ENCODE assay signal across 12 mouse cellular contexts in the genomic region with DNA sequence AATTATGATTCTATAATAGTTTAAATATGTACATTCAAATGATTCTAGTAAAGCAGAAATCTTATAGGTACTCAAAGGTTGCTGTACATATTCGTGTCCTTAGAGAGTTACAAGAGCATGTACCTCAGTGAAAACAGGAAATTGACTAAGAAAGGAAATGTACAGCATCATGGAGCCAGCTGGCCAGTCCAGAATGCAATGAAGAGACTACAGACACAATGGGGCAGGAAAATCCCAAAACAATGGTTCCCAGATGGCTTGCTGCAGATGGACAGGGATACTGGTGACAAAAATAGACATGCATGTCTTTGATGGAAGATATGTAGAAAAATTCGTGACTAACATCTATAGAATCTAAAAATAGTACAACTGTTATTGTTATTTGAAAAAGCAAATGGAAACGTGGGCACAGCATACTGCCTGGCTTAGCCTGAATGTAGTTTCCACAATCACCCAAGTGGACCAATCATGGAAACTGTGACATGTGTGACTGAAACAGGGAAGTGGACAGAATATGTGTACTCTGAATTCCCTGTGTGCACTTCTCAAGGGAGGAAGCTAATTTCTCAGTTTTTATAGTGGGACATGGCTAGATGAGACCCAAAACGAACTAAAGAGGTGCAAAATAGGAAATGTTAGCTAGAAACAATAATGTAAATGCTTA. TPM values are rescaled to one million over a fixed set of nuclear protein-coding genes. Genes with fewer than 3 reads are reported as not detected.
DNase-seq lines count a peak whose midpoint lies in the region; ATAC-seq lines count a peak whose summit lies in the region.
"Had no signal": no experiment of that assay in that cellular context is flagged by ENCODE, and none has a peak within 500 bp of the region (broad histone marks: within the 10 kb centered on the region; RNA-seq: fewer than 3 reads in every experiment).

No protein-coding gene starts in this region.

- no peaks in the 10 kb centered on the region for H3K9me3 ChIP-seq in heart, embryonic 10.5 days
- no peaks in the 10 kb centered on the region for H3K9me3 ChIP-seq in heart, embryonic 13.5 days
- H3K9me3 ChIP-seq in hindbrain, embryonic 16.5 days (ENCODE audit: control insufficient read depth, low read length): no peaks in the 10 kb centered on the region
- H3K9me3 ChIP-seq: liver, embryonic 12.5 days had no signal

- no peaks in the 10 kb centered on the region for H3K4me1 ChIP-seq in heart, embryonic 10.5 days
- H3K4me1 ChIP-seq in heart, embryonic 13.5 days: peaks cover 7% of the 10 kb centered on the region; the same call in 1 of the 2 replicates
- no peaks in the 10 kb centered on the region for H3K4me1 ChIP-seq in hindbrain, embryonic 16.5 days (ENCODE audit: control insufficient read depth, insufficient read depth, low read depth, low read length)
- H3K4me1 ChIP-seq: liver, embryonic 12.5 days had no signal

- no peak overlapping the region for H3K9ac ChIP-seq in heart, embryonic 13.5 days
- no peak overlapping the region for H3K9ac ChIP-seq in hindbrain, embryonic 16.5 days (ENCODE audit: low read depth, low read length)
- H3K9ac ChIP-seq: liver, embryonic 12.5 days had no signal

- H3K27ac ChIP-seq in heart, embryonic 10.5 days: no peak overlapping the region
- H3K27ac ChIP-seq in heart, embryonic 13.5 days (replicated peaks): 0 out of 2 replicates have a peak overlapping the region, but pooled peaks have one; percentile 18
- H3K27ac ChIP-seq in hindbrain, embryonic 16.5 days (ENCODE audit: low read depth, low read length): no peak overlapping the region
- H3K27ac ChIP-seq: liver, embryonic 12.5 days had no signal

- ATAC-seq in heart, embryonic 13.5 days (ENCODE audit: extremely low read depth, insufficient number of reproducible peaks, low FRiP score, low TSS enrichment): no peak
- no peak for ATAC-seq in hindbrain, embryonic 16.5 days
- ATAC-seq: intestine, embryonic 16.5 days; liver, embryonic 12.5 days had no signal

- no peaks in the 10 kb centered on the region for H3K27me3 ChIP-seq in heart, embryonic 10.5 days (ENCODE audit: insufficient read depth, poor library complexity, severe bottlenecking)
- no peaks in the 10 kb centered on the region for H3K27me3 ChIP-seq in heart, embryonic 13.5 days (replicated peaks)
- H3K27me3 ChIP-seq in hindbrain, embryonic 16.5 days (replicated peaks; ENCODE audit: control insufficient read depth, insufficient read depth, low read length): no peaks in the 10 kb centered on the region
- H3K27me3 ChIP-seq: liver, embryonic 12.5 days had no signal

- WGBS in heart, embryonic 10.5 days: 54% methylated on average over 4 of the region's 4 CpGs
- WGBS in heart, embryonic 13.5 days: 27% methylated on average over 4 of the region's 4 CpGs
- 72% methylated on average over 4 of the region's 4 CpGs for WGBS in hindbrain, embryonic 16.5 days

- H3K4me2 ChIP-seq in heart, embryonic 13.5 days: no peak overlapping the region
- no peak overlapping the region for H3K4me2 ChIP-seq in hindbrain, embryonic 16.5 days (ENCODE audit: low read length)
- H3K4me2 ChIP-seq: liver, embryonic 12.5 days had no signal

- no peak overlapping the region for H3K4me3 ChIP-seq in heart, embryonic 10.5 days
- no peak overlapping the region for H3K4me3 ChIP-seq in heart, embryonic 13.5 days
- no peak overlapping the region for H3K4me3 ChIP-seq in hindbrain, embryonic 16.5 days (ENCODE audit: low read length)
- H3K4me3 ChIP-seq: liver, embryonic 12.5 days had no signal

- peak; percentile 3 to 24 for DNase-seq in heart, adult 9 months (ENCODE audit: low spot score in 2 of 2)
- DNase-seq in heart, embryonic 10.5 days (ENCODE audit: low spot score): no peak
- DNase-seq in right cerebral cortex, postnatal 10 days (ENCODE audit: low spot score in 2 of 2): peak; percentile 20 to 31
- no peak for DNase-seq in right cerebral cortex, postnatal 25 days
- DNase-seq in telencephalon, adult 2 months (ENCODE audit: low read depth, low spot score): peak; percentile 27
- no peak for DNase-seq in spleen, adult 18-20 months
- DNase-seq: adrenal gland, adult 8-10 months; cerebellum, postnatal 36 days had no signal

- no peaks in the 10 kb centered on the region for H3K36me3 ChIP-seq in heart, embryonic 10.5 days
- no peaks in the 10 kb centered on the region for H3K36me3 ChIP-seq in heart, embryonic 13.5 days
- H3K36me3 ChIP-seq in hindbrain, embryonic 16.5 days (ENCODE audit: control insufficient read depth, insufficient read depth, low read length): no peaks in the 10 kb centered on the region
- H3K36me3 ChIP-seq: liver, embryonic 12.5 days had no signal

RNA-seq across cellular contexts. Expression of a gene that starts 58.7 kb away (rescaled TPM):
- polyA plus RNA-seq in heart, embryonic 10.5 days (2016; fragmentation: Nextera tagmentation; extraction: Ambion mirVana): 130 and 133 TPM in 2 replicates
- polyA plus RNA-seq in heart, embryonic 13.5 days (2015; fragmentation: Nextera tagmentation; extraction: Ambion mirVana): 134 and 142 TPM in 2 replicates
- polyA plus RNA-seq in hindbrain, embryonic 16.5 days (2015; fragmentation: Nextera tagmentation; extraction: Ambion mirVana): 85.5 and 97.5 TPM in 2 replicates

Comparison
In these comparisons a context has a peak if more than half of its experiments do, and no peak if none do; other contexts are left out.
1. DNase-seq: peak in heart, adult 9 months (2 of 2), right cerebral cortex, postnatal 10 days (2 of 2) and telencephalon, adult 2 months (single experiment); none in heart, embryonic 10.5 days (single experiment), right cerebral cortex, postnatal 25 days (single experiment) and spleen, adult 18-20 months (0 of 2).